Mouse (Mus musculus) kidney, adult 2 months (tissue): ENCODE measurements around the gene Ccl24. TPM values are rescaled to one million over a fixed set of nuclear protein-coding genes. Genes with fewer than 3 reads are reported as not detected.
"Not testable (repeated sequence)": the region's sequence is repeated elsewhere in the genome, so short reads cannot be mapped to it uniquely, and the experiment has no call there.

ENCODE experiments used
- DNase-seq: peaks from one replicate; pipeline ENCODE4 v3.0.0; 2021
- H3K27ac ChIP-seq: fragments of 200-500 bp; 2 replicates; pipeline ENCODE4 v1.5.1; 2012; ENCODE audit warnings: low read depth, low read length, control low read depth, inconsistent platforms; ENCODE audit not compliant: insufficient read depth
- H3K27me3 ChIP-seq: fragments of 200-500 bp; replicated peaks from 2 replicates; pipeline ENCODE4 v1.6.1; 2012; ENCODE audit warnings: mild to moderate bottlenecking, moderate library complexity, low read length, inconsistent platforms; ENCODE audit not compliant: control insufficient read depth, insufficient read depth
- H3K36me3 ChIP-seq: fragments of 200-500 bp; 2 replicates; pipeline ENCODE4 v1.6.1; 2012; ENCODE audit warnings: mild to moderate bottlenecking, moderate library complexity, low read length, inconsistent platforms; ENCODE audit not compliant: control insufficient read depth, insufficient read depth
- H3K4me1 ChIP-seq: fragments of 200-500 bp; 2 replicates; pipeline ENCODE4 v1.6.1; 2011; ENCODE audit warnings: low read length; ENCODE audit not compliant: control insufficient read depth, insufficient read depth
- H3K4me3 ChIP-seq: fragments of 200-500 bp; 2 replicates; pipeline ENCODE4 v1.5.1; 2011; ENCODE audit warnings: mild to moderate bottlenecking, low read depth, low read length, control low read depth; ENCODE audit not compliant: insufficient read depth
- CTCF ChIP-seq: fragments of 200-500 bp; conservative IDR thresholded peaks from 2 replicates; pipeline ENCODE4 v1.5.1; 2011; ENCODE audit warnings: low read depth, mild to moderate bottlenecking, control low read depth, low read length, moderate library complexity, mixed read lengths; ENCODE audit not compliant: insufficient read depth, insufficient read length
- POLR2A ChIP-seq: fragments of 200-500 bp; IDR thresholded peaks from one replicate; pipeline ENCODE4 v1.6.1; 2011; ENCODE audit warnings: low read depth, low read length, control low read depth
- WGBS: fragments of 180-500 bp; shearing (Covaris S2); methylation state at CpG from one replicate; pipeline ENCODE4 v1.1.7; 2018; 5-methylcytosine and 5-hydroxymethylcytosine counted together
- polyA plus RNA-seq: library from polyadenylated mRNA; depleted of rRNA; stranded (reverse); fragments of >200 nt; gene quantifications from 2 replicates; pipeline ENCODE4 v1.2.3, GENCODE M21; 2012; rRNA removed

The Ccl24 gene
- polyA plus RNA-seq = 1.0 and 1.2 TPM in 2 replicates

GRCm38 (mm10) chr5:135573006-135573405, at the start of gene Ccl24:
Gene Ccl24 (minus strand): TSS chr5:135573049.
- Histone ChIP-seq H3K4me3 (no peak within 1 kb of the TSS), H3K4me1 (no peaks in the 10 kb centered on the region), H3K27me3 (no peaks in the 10 kb centered on the region), H3K36me3 (no peaks in the 10 kb centered on the region), H3K27ac (no peak within 1 kb of the TSS)
- TF ChIP-seq POLR2A (no peak), CTCF (no peak)
- peak; percentile 33 for DNase-seq
- whole genome bisulfite sequencing = 73% methylated on average over 6 of the region's 6 CpGs

- H3K4me1 ChIP-seq = no peaks in the 10 kb centered on the region
Observed at GRCm38 (mm10) chr5:135621725-135622124, 48.9 kb upstream of the Ccl24 start.

GRCm38 (mm10) chr5:135620526-135620925, 47.7 kb upstream of the Ccl24 start:
- WGBS = 86% methylated on average over 9 of the region's 9 CpGs
- Histone ChIP-seq H3K27me3 (no peaks in the 10 kb centered on the region), H3K4me3 (no peak overlapping the region), H3K4me1 (no peaks in the 10 kb centered on the region), H3K27ac (no peak overlapping the region), H3K36me3 (no peaks in the 10 kb centered on the region)
- no peak for TF ChIP-seq POLR2A
- TF ChIP-seq CTCF = no peak
- DNase-seq = no peak

More at GRCm38 (mm10) chr5:135621725-135622124, 48.9 kb upstream of the Ccl24 start:
- Histone ChIP-seq H3K27me3 (no peaks in the 10 kb centered on the region), H3K27ac (no peak overlapping the region), H3K36me3 (no peaks in the 10 kb centered on the region), H3K4me3 (no peak overlapping the region)
- 85% methylated on average over 10 of the region's 10 CpGs for WGBS
- no peak for DNase-seq
- TF ChIP-seq CTCF = no peak
- TF ChIP-seq POLR2A = no peak

DNA sequence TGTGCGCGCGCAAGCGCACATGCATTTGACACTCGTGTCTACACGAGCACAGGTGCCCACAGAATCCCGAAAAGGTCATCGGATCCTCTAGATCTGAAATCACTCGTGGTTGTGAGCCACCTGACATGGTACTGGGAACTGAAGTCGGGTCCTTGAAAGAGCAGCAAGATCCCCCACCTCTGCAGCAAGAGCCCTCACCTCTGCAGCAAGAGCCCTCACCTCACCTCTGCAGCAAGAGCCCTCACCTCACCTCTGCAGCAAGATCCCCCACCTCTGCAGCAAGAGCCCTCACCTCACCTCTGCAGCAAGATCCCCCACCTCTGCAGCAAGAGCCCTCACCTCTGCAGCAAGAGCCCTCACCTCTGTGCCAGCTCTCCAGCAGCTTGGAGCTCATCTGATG, 46.9 kb upstream of the Ccl24 start:
- not testable (repeated sequence) for H3K4me1 ChIP-seq, DNase-seq, H3K36me3 ChIP-seq, H3K27me3 ChIP-seq, H3K4me3 ChIP-seq, H3K27ac ChIP-seq
- WGBS = 85% methylated on average over 10 of the region's 10 CpGs

DNA sequence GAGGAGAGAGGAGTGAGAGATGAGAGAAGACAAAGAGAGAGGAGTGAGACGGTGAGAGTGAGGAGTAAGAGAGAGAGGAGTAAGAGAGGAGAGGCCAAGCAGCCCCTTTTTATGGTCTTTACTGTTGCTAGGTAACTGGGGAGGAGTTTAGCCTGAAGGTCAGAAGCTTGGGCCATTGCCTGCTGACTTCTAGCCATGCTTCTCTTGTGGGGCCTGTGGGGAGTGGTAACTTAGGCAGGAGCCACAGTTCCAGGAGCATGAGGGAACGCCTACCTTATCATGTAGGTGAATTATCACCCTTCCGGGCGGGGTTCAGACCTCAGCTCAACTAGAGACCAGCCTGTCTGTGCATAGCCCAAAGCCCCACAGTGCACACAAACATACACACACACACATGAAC, 36.9 kb upstream of the Ccl24 start:
- 61% methylated on average over 4 of the region's 4 CpGs for WGBS
- Histone ChIP-seq H3K27ac (no peak overlapping the region), H3K4me1 (no peaks in the 10 kb centered on the region), H3K27me3 (no peaks in the 10 kb centered on the region), H3K4me3 (no peak overlapping the region), H3K36me3 (no peaks in the 10 kb centered on the region)
- no peak for TF ChIP-seq POLR2A
- DNase-seq = no peak

- Histone ChIP-seq H3K27ac (no peak overlapping the region), H3K36me3 (no peaks in the 10 kb centered on the region), H3K4me1 (no peaks in the 10 kb centered on the region), H3K4me3 (no peak overlapping the region), H3K27me3 (no peaks in the 10 kb centered on the region)
- no peak for DNase-seq
- 53% methylated on average over 1 of the region's 1 CpGs for WGBS
- no peak for TF ChIP-seq CTCF
- TF ChIP-seq POLR2A = no peak
Observed at GRCm38 (mm10) chr5:135607581-135607980, 34.7 kb upstream of the Ccl24 start.

DNA sequence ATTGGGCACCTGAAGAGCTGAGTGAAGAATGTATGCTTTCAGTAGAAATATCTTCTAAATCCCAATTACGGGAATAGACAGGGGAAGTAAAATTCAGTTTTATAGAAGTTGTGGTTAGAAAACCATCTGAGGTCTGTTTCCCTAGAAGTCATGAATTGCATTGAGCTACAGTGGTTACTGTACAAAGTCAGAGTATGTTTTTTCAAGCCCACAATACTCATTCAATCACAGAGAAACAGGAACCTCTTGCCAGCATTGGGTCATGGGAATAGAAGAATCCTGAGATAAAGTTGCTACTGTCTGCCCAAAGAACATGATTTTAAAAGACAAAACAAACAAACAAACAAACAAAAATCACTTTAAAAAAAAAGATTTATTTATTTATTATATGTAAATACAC, 33.9 kb upstream of the Ccl24 start:
- DNase-seq, H3K36me3 ChIP-seq, H3K4me1 ChIP-seq, H3K4me3 ChIP-seq, H3K27ac ChIP-seq, H3K27me3 ChIP-seq: not testable (repeated sequence)
- WGBS = no CpG with 5 or more reads among the region's 1 CpGs

GRCm38 (mm10) chr5:135604643-135605042, 31.8 kb upstream of the Ccl24 start:
- not testable (repeated sequence) for H3K27ac ChIP-seq, H3K4me1 ChIP-seq, DNase-seq, H3K36me3 ChIP-seq, H3K27me3 ChIP-seq, H3K4me3 ChIP-seq
- no CpG with 5 or more reads among the region's 1 CpGs for WGBS
